Mouse (Mus musculus): Measurements from ENCODE around the gene Dlx5. TPM values are rescaled to one million over a fixed set of nuclear protein-coding genes. Genes with fewer than 3 reads are reported as not detected.

The Dlx5 gene
- total and polyA plus RNA-seq, 3 experiments: not detected

GRCm38 (mm10) chr6:6879371-6880325 lies 2.2 kb downstream of the Dlx5 start:
- H3K4me1 ChIP-seq (ENCODE audit: control insufficient read depth in 1 of 2, insufficient read depth in 2 of 2): peaks cover 0 to 2% of the 10 kb centered on the region in 2 experiments; a peak in 1 of 4 replicates
- in situ Hi-C loops (cut with MboI; ENCODE audit: low pct_ligation_motif_present, low pct_unique_long_range_greater_than_20kb, low sequenced_read_pairs): loop anchor here (25.0 kb wide), 2 partner anchors 592 to 767 kb away; no protein-coding TSS in a partner anchor
- no peak overlapping the region for H3K27ac ChIP-seq (ENCODE audit: insufficient read depth, low read depth)
- DNase-seq (ENCODE audit: extremely low read depth): no peak
- H3K36me3 ChIP-seq (replicated peaks in 1 of 2; ENCODE audit: control insufficient read depth in 1 of 2, insufficient read depth in 1 of 2, low read length in 1 of 2): no peaks in the 10 kb centered on the region
- TF ChIP-seq ZMIZ1 (IDR thresholded peaks at IDR 0.05; ENCODE audit: low read depth, low read length) (no peak), RAD21 (IDR thresholded peaks at IDR 0.05; ENCODE audit: low read depth, low read length) (no peak), MXI1 (IDR thresholded peaks at IDR 0.05; ENCODE audit: low read depth, low read length) (no peak), EP300 (IDR thresholded peaks at IDR 0.05; ENCODE audit: low read length) (no peak), POLR2AphosphoS2 (IDR thresholded peaks at IDR 0.05; ENCODE audit: low read depth, low read length) (no peak), KAT2A (IDR thresholded peaks at IDR 0.05; ENCODE audit: insufficient replicate concordance, low read length) (no peak), BHLHE40 (IDR thresholded peaks at IDR 0.05; ENCODE audit: low read depth, low read length) (no peak), SIN3A (IDR thresholded peaks at IDR 0.05; ENCODE audit: low read length) (no peak), NELFE (IDR thresholded peaks at IDR 0.05; ENCODE audit: low read depth, low read length) (no peak), JUND (conservative IDR thresholded peaks at IDR 0.05; ENCODE audit: low read depth, low read length) (no peak), E2F4 (IDR thresholded peaks at IDR 0.05; ENCODE audit: insufficient replicate concordance, low read depth, low read length) (no peak), JUN (IDR thresholded peaks at IDR 0.05; ENCODE audit: insufficient read depth, low read depth, low read length) (no peak)
- H3K9ac ChIP-seq (ENCODE audit: insufficient read depth, low read depth): no peak overlapping the region
- no peak overlapping the region for H3K4me3 ChIP-seq (replicated peaks in 1 of 3; ENCODE audit: low read depth in 2 of 3, low read length in 2 of 3, poor library complexity in 1 of 3)
- H3K9me3 ChIP-seq (replicated peaks; ENCODE audit: low read length): peaks cover 1% of the 10 kb centered on the region
- dilution Hi-C loops (cut with MboI; ENCODE audit: extremely low pct_ligation_motif_present, extremely low pct_unique_long_range_greater_than_20kb, low sequenced_read_pairs): no loop called here
- no peaks in the 10 kb centered on the region for H3K79me2 ChIP-seq (replicated peaks; ENCODE audit: control insufficient read depth, extremely low read depth, insufficient read depth, poor library complexity, severe bottlenecking)
- no peak overlapping the region for H3K4me2 ChIP-seq (ENCODE audit: insufficient read depth, low read depth, poor library complexity, severe bottlenecking)
- H3K27me3 ChIP-seq (replicated peaks): no peaks in the 10 kb centered on the region

GRCm38 (mm10) chr6:6878841-6879291 lies 3.0 kb downstream of the Dlx5 start:
- Histone ChIP-seq H3K27ac (ENCODE audit: insufficient read depth, low read depth) (no peak overlapping the region), H3K4me3 (replicated peaks in 1 of 3; ENCODE audit: low read depth in 2 of 3, low read length in 2 of 3, poor library complexity in 1 of 3) (no peak overlapping the region), H3K36me3 (replicated peaks in 1 of 2; ENCODE audit: control insufficient read depth in 1 of 2, insufficient read depth in 1 of 2, low read length in 1 of 2) (no peaks in the 10 kb centered on the region), H3K9me3 (replicated peaks; ENCODE audit: low read length) (peaks cover 1% of the 10 kb centered on the region), H3K79me2 (replicated peaks; ENCODE audit: control insufficient read depth, extremely low read depth, insufficient read depth, poor library complexity, severe bottlenecking) (no peaks in the 10 kb centered on the region), H3K27me3 (replicated peaks) (no peaks in the 10 kb centered on the region), H3K9ac (ENCODE audit: insufficient read depth, low read depth) (no peak overlapping the region), H3K4me1 (ENCODE audit: control insufficient read depth in 1 of 2, insufficient read depth in 2 of 2) (no peaks in the 10 kb centered on the region), H3K4me2 (ENCODE audit: insufficient read depth, low read depth, poor library complexity, severe bottlenecking) (no peak overlapping the region)
- dilution Hi-C loops (cut with MboI; ENCODE audit: extremely low pct_ligation_motif_present, extremely low pct_unique_long_range_greater_than_20kb, low sequenced_read_pairs): no loop called here
- in situ Hi-C loops (cut with MboI; ENCODE audit: low pct_ligation_motif_present, low pct_unique_long_range_greater_than_20kb, low sequenced_read_pairs): loop anchor here (25.0 kb wide), 2 partner anchors 592 to 767 kb away; no protein-coding TSS in a partner anchor
- TF ChIP-seq EP300 (IDR thresholded peaks at IDR 0.05; ENCODE audit: low read length) (no peak), MAFK (IDR thresholded peaks at IDR 0.05; ENCODE audit: insufficient replicate concordance, low read length) (no peak), ETS1 (conservative IDR thresholded peaks at IDR 0.05; ENCODE audit: low read depth, low read length) (no peak), SIN3A (IDR thresholded peaks at IDR 0.05; ENCODE audit: low read length) (no peak), POLR2AphosphoS2 (IDR thresholded peaks at IDR 0.05; ENCODE audit: low read depth, low read length) (no peak), USF2 (conservative IDR thresholded peaks at IDR 0.05; ENCODE audit: low read depth, low read length) (no peak), GABPA (IDR thresholded peaks at IDR 0.05; ENCODE audit: insufficient replicate concordance, low read depth, low read length) (no peak), MXI1 (IDR thresholded peaks at IDR 0.05; ENCODE audit: low read depth, low read length) (no peak)
- no peak for DNase-seq (ENCODE audit: extremely low read depth)

Data from CH12.LX (cell line).